Mouse (Mus musculus) activated CD4-positive, CD25-positive, alpha-beta regulatory T cell, adult 4 months (primary cell): ENCODE measurements at regions not wholly inside any gene's neighbourhood (a gene's known extent, or its start where the extent isn't known, plus 50 kb on each side); places are given as distances from the start of the nearest gene placed in this dataset.

ENCODE experiments used
- ATAC-seq: one replicate; pipeline ENCODE4 v1.8.0; 2017

DNA sequence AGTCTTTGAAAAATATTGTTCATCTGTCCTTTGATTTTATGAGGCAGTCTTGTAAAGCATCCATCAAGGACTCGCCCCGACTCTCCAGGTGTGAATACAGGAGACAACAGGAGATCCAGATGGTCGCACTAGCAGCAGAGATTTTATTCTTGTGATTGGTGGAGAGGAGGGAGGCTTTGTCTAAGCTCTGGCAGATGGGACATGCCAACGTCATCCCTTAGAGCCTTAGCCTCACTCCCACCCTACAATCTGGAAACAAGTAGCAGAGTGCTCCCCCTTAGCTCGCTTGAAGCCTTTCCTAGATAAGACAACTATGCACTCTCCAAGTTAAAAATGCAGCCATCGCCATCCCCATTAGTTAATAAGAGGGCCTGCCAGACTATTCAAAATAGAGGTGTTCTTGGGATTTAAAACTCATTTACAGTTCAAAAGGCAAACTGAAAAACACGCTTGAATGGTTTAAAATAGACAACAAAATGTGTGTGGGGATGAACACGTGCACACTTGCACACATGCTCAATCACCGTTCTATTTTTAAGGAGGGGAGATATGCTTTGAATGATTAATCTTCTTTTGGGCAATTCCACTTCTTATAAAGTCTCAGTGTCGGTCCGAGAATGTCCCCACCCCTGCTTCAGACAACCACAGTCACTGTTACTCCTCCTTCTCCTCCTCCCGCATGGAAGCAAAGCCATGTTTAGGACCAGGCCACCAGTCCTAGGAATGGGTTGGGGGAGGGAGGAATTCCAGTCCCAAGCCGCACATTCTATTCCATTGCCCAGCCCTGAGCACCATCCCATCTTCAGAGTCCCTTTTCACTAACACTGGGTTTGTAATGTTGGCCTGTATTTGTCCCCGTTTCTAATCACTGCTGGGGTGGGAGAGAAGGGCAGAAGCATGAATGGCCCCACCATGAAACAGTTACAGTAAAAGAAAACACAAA is 61.5 kb upstream of the Egln3 start:
- ATAC-seq = no peak

DNA sequence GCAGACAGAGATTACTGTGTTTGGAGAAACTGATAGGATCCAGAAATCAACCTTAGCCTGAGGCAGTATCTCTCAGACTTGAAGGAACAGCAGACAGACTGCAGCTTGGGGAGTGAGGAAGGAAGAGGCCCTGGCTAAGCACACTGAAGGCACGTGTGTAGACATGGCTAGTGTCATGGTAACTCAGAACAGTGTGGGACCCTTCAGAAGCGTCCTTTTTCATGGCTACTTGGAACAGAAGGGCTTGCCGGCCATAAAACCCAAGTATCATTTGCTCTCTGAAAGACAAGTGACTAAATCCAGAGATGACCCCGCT is 60.7 kb upstream of the Egln3 start:
- no peak for ATAC-seq

DNA sequence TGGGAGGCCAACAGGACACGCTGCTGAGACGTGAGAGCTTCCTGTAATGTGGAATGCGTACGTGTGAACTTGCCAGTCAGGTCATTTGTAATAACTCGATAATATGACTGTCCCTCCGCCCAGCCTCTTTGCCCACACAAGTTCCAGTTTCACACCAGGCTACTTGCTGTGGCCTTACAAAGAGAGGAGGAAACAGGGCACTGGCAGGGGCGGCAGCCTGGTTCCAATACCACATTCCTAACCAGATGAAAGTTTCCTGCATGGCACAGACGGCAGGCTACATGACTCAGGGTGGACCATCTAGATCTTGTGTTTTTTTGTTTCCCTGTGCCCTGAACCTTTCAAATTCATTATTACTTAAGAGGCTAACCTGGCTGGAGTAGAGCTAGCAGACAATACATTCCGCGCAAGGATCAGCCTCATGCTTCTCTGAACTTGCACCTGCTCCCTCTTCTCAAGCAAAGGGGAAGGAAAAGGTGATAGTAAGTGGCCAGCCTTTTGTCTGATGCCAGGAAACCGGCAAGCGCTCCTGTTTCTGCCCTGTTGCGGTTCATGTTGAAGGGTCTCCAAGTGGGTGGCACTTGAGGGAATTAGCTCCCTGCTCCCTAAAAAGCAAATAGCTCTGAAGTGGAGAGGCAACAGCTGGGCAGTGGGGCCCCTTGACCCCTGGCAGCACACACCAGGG is 60.2 kb upstream of the Egln3 start:
- ATAC-seq = no peak

DNA sequence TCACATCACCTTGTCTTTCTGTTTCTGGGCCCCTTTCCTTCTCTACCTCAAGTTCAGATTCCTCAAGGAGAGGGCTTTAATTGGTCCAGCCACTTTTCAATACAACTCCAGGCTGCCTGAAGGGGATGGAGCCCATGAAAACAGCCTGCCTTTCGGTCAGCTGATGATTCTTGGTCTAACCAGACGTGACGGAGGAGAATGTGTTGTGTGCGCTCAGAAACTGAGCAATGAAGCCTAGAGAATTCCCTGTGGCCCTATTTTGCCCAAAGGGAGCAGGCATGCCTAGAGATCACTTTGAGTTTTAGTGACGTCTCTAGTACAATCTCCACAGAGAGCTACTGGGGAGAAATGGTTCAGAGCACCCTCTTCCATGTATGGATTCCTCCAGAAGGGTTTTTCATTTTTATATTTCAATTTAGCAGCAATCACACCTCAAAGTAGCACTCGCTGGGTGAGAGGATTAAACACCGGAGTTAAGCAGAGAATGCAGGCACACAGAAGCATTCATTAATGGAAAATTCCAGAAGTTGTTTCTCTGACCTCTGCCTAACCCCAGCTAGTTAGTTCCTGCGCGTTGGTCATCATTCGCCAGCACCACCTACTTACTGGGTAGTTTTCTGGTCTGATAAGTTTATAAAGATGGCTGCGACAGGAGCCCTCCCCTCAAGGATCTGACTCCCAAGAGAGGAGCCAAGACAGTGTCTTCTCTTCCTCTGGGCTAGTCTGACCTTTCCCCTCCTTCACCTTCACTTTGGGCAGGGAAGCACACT is 58.8 kb upstream of the Egln3 start:
- no peak for ATAC-seq

DNA sequence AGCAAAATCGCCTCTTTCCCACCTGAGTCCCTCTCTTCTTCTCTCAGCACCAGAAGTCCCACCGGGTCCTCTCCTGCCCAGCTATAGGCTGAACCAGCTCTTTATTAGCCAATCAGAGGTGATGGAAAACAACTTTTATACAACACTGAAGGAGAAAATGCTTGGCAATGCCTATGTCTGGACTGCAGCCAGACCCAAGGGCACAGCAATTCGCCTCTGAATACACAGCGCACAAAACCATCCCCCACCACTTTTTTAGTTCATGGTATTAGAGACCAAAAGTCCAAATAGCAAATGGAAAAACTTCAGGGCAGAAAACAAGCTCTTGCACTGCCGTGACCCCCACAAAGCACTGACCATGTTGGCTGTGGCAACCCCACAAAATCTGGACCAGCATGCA is 57.8 kb upstream of the Egln3 start:
- no peak for ATAC-seq

DNA sequence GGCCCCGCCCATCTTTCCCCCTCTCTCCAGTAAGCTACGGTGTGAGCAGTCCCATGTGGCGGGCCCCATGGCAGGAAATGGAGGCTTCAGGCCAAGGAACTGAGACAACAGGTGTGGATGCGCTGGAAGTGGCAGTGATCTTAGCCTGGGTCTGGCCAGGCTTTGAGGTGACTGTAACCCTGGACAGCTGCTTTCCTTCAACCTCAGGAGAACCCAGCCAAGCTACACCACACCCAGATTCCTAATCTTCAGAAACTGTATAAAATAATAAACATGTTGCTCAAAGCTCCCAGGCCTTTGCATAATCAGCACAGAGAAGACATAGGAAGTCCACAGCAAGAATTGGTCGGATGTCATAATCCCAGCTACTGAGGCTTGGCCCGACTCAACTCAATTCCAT is 56.8 kb upstream of the Egln3 start:
- ATAC-seq = no peak

DNA sequence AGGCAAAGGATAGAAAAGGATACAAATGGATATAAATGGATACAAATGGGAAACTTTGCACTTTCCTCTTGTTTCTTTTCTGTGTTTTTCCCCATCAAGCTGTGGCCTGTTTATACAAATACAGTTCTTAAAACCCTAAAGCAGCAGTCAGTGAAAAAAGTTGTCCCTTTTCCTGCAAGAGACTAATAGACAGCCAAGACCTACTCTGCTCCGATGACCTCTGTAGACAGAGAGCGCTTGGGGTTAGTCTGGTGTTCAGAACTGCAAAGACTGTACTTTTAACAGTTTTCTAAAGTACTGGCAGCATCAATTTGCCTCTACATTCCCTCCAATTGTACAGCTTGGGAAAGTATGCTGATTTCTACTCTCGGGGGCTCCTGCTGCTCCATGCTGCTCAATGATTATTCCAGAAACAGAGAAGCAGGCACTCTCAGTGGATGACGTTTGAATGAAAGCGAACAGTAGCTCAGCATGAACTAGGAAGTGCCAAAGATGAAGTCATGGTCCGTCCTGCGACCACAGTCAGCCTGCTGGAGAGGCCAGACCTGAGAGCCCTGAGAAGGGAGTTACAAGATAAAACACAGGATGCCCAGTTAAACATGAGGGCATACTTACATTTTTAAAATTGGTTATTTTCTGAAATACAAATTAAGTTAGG is 54.2 kb upstream of the Egln3 start:
- ATAC-seq = no peak

DNA sequence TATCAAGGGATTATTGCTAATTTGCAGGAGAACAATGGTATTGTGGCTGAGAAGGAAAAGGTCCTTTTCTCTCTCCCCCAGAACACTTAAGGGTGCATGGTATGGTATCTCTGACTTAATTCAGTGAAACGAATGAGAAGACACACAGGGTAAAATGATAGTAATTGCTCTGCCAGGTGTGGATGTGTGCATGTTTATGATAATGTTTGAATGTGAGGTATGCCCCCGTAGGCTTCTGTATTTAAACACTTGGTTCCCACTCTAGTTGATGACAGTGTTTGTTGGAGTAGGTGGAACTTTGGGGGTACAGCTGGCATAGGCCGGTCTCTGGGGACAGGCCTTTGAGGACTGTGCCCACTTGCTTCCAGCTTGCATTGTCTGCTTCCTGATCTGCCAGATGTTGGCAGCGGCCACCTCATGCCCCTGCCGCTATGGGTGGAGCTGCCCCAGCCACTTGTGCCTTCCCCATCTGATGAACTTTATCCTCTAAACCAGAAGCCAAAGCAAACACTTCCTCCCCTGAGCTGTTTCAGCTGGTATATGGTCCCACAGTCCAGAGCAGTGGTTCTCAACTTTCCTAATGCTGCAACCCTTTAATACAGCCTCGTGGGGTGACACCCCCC is 53.0 kb upstream of the Egln3 start:
- ATAC-seq = no peak
